Mouse (Mus musculus) yolk sac, embryonic 10.5 days (tissue): ENCODE data around the gene Gm49384.

Experiments
- DNase-seq: peaks from one replicate; pipeline ENCODE4 v3.0.0-alpha.2; 2017; ENCODE audit warnings: low spot score

The Gm49384 gene

DNA sequence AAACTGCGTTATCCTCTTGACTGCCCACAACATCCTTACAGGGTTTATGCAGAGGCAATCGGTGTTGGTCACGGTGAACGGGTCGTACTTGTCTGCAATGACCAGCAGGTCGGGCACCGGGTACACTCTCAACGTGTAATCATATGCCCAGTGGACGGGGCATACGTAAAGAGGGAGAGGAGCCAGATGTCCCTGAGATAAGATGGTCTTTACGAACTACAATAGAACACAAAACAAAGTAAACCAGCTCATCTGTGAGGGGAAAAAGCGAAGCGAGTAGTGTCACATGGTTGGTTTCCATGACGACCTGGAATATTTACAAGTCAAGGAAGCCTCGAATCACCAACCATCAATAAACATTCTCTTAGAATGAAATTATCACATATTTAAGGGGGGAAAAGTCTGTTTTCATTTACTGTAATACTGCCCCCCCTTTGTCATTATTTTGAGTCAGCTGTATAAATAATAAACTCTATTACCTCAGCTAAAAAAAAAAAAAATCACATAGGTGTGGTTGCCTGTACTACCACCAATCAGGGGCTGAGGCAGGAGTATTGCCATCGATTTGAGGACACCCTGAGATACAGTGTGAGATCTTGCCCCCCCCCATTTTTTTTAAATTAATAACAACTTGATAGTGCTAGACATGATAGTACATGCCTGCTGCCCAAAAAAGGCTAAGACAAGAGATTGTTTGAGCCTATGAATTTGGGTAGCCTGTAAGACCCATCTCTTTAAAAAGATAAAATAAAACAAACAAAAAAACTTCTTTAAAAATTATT lies at the start of gene Gm49384:
TSS of gene Gm49384 (minus strand) at position 216 of the 782 bp plus-strand sequence.
- no peak for DNase-seq

GRCm38 (mm10) chr12:69253806-69254205 lies 49.7 kb upstream of the Gm49384 start:
- DNase-seq, result no peak

- DNase-seq, result no peak
Measured at GRCm38 (mm10) chr12:69250756-69251155, 46.7 kb upstream of the Gm49384 start.

GRCm38 (mm10) chr12:69249766-69250165 lies 45.7 kb upstream of the Gm49384 start:
- DNase-seq, result no peak

DNA sequence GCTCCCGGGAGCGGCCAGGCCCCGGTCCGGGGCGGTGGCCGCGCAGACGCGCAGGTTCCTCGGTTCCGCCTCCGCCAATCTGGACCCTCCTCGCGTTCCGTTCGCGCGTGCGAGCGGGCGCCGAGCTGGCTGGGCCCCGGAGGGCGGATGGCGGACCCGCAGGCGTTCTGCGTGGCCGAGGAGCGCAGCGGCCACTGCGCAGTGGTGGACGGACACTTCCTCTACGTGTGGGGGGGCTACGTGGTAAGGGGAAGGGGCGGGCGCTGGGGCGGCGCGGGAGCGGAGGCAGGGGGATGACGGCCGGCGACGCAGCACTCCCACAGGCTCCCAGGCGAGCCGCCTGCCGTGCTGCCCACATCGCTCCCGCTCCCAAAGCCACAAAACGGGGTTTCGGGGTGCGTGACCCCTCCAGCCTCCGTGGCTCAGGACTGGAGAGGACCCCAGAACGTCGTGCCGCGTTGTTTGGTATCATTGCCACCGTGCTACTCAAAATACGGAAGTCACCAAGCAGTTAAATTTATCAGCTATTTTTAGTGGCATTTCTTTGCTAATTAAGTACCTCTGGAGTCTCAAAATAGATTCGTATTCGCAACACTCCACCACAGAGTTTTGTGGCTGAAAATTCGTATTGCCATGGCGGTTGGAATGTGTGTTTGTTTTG lies 37.8 kb upstream of the Gm49384 start:
- peak; percentile 81 for DNase-seq

DNA sequence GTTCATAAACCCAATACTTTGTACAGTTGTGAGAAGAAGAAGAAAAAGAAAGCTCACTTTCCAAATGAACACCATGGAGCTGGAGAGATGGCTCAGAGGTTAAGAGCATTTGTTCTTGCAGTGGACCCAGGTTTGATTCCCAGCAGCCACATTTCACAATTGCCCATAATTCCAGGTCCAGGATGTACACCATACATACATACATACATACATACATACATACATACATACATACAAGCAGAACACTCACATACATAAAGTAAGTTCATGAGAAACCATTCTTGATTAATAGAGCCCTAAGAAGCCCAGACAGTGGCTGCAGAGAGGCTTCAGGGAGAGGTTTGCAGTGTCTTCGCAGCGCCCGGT lies 37.3 kb upstream of the Gm49384 start:
- DNase-seq, result no peak

GRCm38 (mm10) chr12:69240876-69241275 lies 36.8 kb upstream of the Gm49384 start, which contains the start of gene Klhdc1:
Klhdc1 (plus strand) TSS chr12:69241176.
- DNase-seq, result no peak

- no peak for DNase-seq
Measured at GRCm38 (mm10) chr12:69238284-69238683, 34.2 kb upstream of the Gm49384 start.

DNA sequence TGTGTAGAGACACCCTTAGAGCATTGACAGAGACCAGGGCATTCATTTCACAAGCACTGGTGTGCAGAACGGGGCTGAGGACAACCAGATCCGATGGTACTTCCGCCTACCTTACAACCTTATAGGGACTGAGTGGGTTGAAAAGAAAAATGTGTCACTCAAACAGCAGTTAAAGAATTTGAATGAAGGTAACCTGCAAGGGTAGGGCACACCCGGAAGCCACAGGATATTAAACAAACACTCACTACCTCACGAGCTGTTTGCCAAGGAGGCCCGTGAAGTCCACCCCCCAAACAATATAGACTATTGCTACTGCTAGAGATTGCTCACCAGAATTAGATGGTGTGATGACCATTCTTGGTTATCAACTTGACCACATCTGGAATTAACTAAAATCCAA lies 31.7 kb upstream of the Gm49384 start:
- DNase-seq, result no peak

DNA sequence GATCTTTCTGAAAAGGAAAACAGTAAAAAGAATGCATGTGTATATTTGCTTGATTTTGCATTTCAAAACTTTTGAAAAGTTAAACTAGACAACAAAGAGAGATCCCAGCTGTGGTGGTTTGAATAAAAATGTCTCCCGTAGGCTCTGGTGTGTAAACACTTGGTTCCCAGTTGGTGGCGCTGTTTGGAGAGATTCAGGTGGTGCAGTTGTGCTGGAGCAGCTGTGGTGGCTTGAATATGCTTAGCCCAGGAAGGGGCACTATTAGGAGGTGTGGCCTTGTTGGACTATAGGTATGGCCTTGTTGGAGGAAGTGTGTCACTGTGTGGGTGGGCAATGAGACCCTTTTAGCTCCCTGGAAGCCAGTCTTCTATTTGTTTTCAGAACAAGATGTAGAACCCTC lies 25.2 kb upstream of the Gm49384 start:
- DNase-seq, result no peak

DNA sequence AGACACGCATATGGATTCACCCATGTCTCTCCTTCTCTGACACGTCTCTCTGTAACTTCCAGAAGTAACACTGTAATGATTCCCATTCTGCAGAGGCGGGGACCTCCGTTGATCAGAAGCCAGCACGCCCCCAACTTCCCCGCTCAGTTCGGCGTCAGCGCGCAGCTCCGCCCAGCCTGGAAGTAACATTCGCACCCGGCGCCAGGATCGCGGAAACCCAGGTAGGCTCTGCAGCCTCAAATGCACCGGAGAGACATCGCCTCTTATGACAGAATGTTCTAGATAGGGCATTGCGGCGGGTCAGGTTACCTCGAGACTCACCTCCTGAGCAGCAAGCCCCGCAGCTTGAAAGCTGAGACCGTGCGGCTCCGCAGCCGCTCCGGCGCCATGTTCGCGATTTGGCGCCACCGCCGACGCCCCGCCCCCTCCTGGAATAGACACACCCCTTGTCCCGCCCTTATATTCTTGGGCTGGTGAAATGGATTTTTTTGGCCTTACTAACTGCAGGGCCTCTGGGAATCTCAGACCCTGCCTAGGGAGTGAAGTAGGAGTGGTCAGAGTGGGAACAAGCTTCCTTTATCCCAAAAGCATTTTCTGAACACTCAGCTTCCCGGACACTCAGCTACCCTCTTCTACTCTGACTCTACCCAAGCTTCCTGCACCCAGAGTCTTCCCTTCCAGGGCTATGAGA lies 23.9 kb upstream of the Gm49384 start, which contains the start of gene Pole2:
TSS of gene Pole2 (minus strand) at position 420 of the 691 bp plus-strand sequence.
- peak; percentile 91 for DNase-seq

GRCm38 (mm10) chr12:69220613-69221277 lies 16.7 kb upstream of the Gm49384 start:
- no peak for DNase-seq

DNA sequence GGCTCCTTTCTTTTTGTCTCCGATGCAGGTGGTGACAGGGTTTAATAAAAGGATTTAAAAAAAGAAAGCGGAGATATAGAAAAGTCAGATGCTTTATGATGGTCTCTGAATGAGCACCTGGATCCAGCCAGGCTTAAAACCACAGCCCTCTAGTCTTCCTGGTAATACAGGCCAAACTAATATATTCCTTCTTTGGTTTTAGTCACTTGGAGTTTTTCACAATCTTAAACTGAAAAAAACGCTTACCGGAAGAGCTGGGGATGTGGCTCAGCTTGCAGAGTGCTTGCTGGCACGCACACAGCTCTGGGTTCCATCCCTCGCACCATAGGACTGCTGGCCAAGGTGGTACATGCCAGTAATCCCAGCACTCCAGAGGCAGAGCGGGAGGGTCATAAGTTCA lies 12.5 kb upstream of the Gm49384 start:
- DNase-seq, result no peak

GRCm38 (mm10) chr12:69215000-69215785 lies 11.1 kb upstream of the Gm49384 start:
- DNase-seq, result no peak

DNA sequence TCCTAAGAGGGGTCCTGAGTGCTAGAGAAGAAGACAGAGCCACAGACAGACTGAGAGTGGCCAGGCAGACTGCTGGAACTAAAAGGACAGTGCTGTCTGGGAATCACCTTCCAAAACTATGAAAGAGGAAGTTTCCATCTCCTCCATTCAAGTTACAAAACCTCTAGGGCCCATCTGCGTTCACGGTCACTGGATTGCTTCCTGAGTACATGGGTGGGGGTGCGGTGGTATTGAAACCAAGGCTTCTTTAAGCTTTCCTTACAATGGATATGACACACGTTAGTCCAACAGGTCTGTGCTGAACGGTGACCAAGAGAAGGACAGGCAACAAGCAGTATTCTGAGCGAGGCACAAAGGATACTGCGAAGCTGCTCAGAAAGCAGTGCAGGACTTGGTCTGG lies 10.3 kb upstream of the Gm49384 start:
- no peak for DNase-seq

DNA sequence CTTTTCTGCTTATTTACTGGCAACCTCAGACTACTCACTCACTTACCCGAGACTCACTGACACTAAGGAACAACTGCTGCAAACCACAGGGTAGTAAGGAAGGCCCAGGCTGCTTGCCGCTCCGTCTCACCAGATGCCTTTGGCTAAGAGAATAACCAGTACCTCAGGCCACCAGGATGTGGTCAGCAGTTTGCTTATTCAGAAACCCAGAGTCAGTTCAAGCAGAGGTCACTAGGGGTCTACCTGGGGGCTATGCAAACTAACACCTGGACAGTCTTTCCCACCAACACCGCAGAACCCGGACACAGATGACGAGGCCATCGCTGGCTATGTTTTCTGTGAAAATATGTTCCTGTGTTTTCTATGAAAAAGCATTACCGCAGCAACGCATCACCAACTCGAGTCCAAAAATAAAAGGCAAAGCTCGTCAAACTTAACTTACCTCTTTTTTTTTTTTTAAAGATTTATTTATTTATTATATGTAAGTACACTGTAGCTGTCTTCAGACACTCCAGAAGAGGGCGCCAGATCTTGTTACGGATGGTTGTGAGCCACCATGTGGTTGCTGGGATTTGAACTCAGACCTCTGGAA lies 9.2 kb upstream of the Gm49384 start:
- DNase-seq, result no peak

GRCm38 (mm10) chr12:69211057-69211456 lies 7.0 kb upstream of the Gm49384 start:
- no peak for DNase-seq

- no peak for DNase-seq
Measured at GRCm38 (mm10) chr12:69210056-69210979, 6.3 kb upstream of the Gm49384 start.

- no peak for DNase-seq
Measured at GRCm38 (mm10) chr12:69208520-69208919, 4.5 kb upstream of the Gm49384 start.

GRCm38 (mm10) chr12:69207926-69208325 lies 3.9 kb upstream of the Gm49384 start:
- DNase-seq, result no peak
